In the genomic region with DNA sequence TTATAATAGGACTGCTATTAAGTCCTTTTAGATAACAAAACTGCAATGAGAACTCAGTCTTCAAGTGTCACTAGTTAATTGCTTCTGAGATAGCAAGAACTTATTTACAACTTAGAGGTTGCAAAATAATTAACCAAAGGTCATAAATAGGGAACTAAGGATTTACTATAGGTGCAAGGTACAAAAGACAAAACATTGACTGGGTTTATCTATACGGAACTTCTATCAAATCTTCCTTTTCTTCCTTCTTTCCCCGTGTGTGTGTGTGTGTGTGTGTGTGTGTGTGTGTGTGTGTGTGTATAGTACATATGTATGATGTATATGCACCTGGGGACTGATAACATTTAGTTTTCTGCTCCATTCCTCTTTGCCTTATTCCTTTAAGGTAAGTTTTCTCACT, we compare ENCODE assay signal across 21 mouse cellular contexts.
DNase-seq lines count a peak whose midpoint lies in the region; ATAC-seq and TF ChIP-seq lines count a peak whose summit lies in the region.
"Had no signal": no experiment of that assay in that cellular context is flagged by ENCODE, and none has a peak within 500 bp of the region (broad histone marks: within the 10 kb centered on the region; RNA-seq: fewer than 3 reads in every experiment).

No protein-coding gene starts in this region.

- H3K9me3 ChIP-seq in intestine, embryonic 15.5 days, result no peaks in the 10 kb centered on the region
- H3K9me3 ChIP-seq in intestine, embryonic 16.5 days (ENCODE audit: control insufficient read depth, low read length), result no peaks in the 10 kb centered on the region
- H3K9me3 ChIP-seq in intestine, postnatal 0 days (ENCODE audit: control insufficient read depth), result no peaks in the 10 kb centered on the region
- no peaks in the 10 kb centered on the region for H3K9me3 ChIP-seq in forebrain, embryonic 16.5 days (ENCODE audit: control insufficient read depth, low read length)
- H3K9me3 ChIP-seq: G1E had no signal

- no peaks in the 10 kb centered on the region for H3K27me3 ChIP-seq in intestine, embryonic 15.5 days (replicated peaks)
- no peaks in the 10 kb centered on the region for H3K27me3 ChIP-seq in intestine, embryonic 16.5 days (replicated peaks; ENCODE audit: control insufficient read depth, insufficient read depth, low read length)
- H3K27me3 ChIP-seq in intestine, postnatal 0 days (replicated peaks; ENCODE audit: control insufficient read depth, insufficient read depth, low read length), result no peaks in the 10 kb centered on the region
- no peaks in the 10 kb centered on the region for H3K27me3 ChIP-seq in forebrain, embryonic 16.5 days (replicated peaks; ENCODE audit: control insufficient read depth, insufficient read depth, low read length)
- H3K27me3 ChIP-seq: CH12.LX, Patski had no signal

- no peak overlapping the region for H3K27ac ChIP-seq in intestine, embryonic 15.5 days
- no peak overlapping the region for H3K27ac ChIP-seq in intestine, embryonic 16.5 days (ENCODE audit: low read length)
- H3K27ac ChIP-seq in intestine, postnatal 0 days (ENCODE audit: low read depth, low read length), result no peak overlapping the region
- H3K27ac ChIP-seq in forebrain, embryonic 16.5 days (ENCODE audit: low read length), result no peak overlapping the region

- no peak for DNase-seq in kidney, adult 18-20 months
- no peak for DNase-seq in kidney, postnatal 14 days
- DNase-seq: adrenal gland, adult 2 months; adrenal gland, adult 8-10 months; adrenal gland, postnatal 10 days; adrenal gland, postnatal 14 days; adrenal gland, postnatal 25 days; adrenal gland, postnatal 36 days; B cell, adult 2 months; cerebellum, adult 11 months; cerebellum, adult 11-12 months; cerebellum, adult 18-20 months had no signal

- H3K4me2 ChIP-seq in intestine, embryonic 15.5 days (replicated peaks), result no peak overlapping the region
- no peak overlapping the region for H3K4me2 ChIP-seq in intestine, embryonic 16.5 days (ENCODE audit: low read depth, low read length)
- H3K4me2 ChIP-seq in intestine, postnatal 0 days (replicated peaks; ENCODE audit: low read depth), result no peak overlapping the region
- H3K4me2 ChIP-seq in forebrain, embryonic 16.5 days (ENCODE audit: low read length), result no peak overlapping the region

- H3K36me3 ChIP-seq in intestine, embryonic 15.5 days, result no peaks in the 10 kb centered on the region
- no peaks in the 10 kb centered on the region for H3K36me3 ChIP-seq in intestine, embryonic 16.5 days (ENCODE audit: control insufficient read depth, insufficient read depth, low read length)
- H3K36me3 ChIP-seq in intestine, postnatal 0 days (ENCODE audit: control insufficient read depth, insufficient read depth), result no peaks in the 10 kb centered on the region
- H3K36me3 ChIP-seq in forebrain, embryonic 16.5 days (ENCODE audit: control insufficient read depth, insufficient read depth), result no peaks in the 10 kb centered on the region
- H3K36me3 ChIP-seq: G1E had no signal

- no peak overlapping the region for H3K9ac ChIP-seq in intestine, embryonic 15.5 days
- H3K9ac ChIP-seq in intestine, embryonic 16.5 days (ENCODE audit: low read depth, low read length), result no peak overlapping the region
- no peak overlapping the region for H3K9ac ChIP-seq in intestine, postnatal 0 days (ENCODE audit: low read depth, low read length)
- H3K9ac ChIP-seq in forebrain, embryonic 16.5 days (replicated peaks; ENCODE audit: low read depth, low read length), result no peak overlapping the region

- H3K4me1 ChIP-seq in intestine, embryonic 15.5 days (replicated peaks), result no peaks in the 10 kb centered on the region
- no peaks in the 10 kb centered on the region; the same call in 1 of the 2 replicates for H3K4me1 ChIP-seq in intestine, embryonic 16.5 days (ENCODE audit: control insufficient read depth, insufficient read depth, low read length)
- no peaks in the 10 kb centered on the region for H3K4me1 ChIP-seq in intestine, postnatal 0 days (replicated peaks; ENCODE audit: control insufficient read depth, insufficient read depth, low read length)
- no peaks in the 10 kb centered on the region for H3K4me1 ChIP-seq in forebrain, embryonic 16.5 days (replicated peaks; ENCODE audit: control insufficient read depth, insufficient read depth, low read length)

- WGBS in intestine, embryonic 15.5 days, result 40% methylated on average over 2 of the region's 2 CpGs
- 33% methylated on average over 2 of the region's 2 CpGs for WGBS in intestine, embryonic 16.5 days
- 25% methylated on average over 2 of the region's 2 CpGs for WGBS in intestine, postnatal 0 days
- WGBS in forebrain, embryonic 16.5 days, result 84% methylated on average over 2 of the region's 2 CpGs

- no peak overlapping the region for H3K4me3 ChIP-seq in intestine, embryonic 15.5 days (replicated peaks)
- no peak overlapping the region for H3K4me3 ChIP-seq in intestine, embryonic 16.5 days (ENCODE audit: low read length)
- no peak overlapping the region for H3K4me3 ChIP-seq in intestine, postnatal 0 days (ENCODE audit: low read depth, low read length)
- H3K4me3 ChIP-seq in forebrain, embryonic 16.5 days (replicated peaks; ENCODE audit: low read length), result no peak overlapping the region

- TF ChIP-seq CTCF in intestine, postnatal 0 days (IDR thresholded peaks at IDR 0.05; ENCODE audit: low read depth), result no peak

- ATAC-seq in intestine, embryonic 15.5 days, result peak; percentile 91
- peak; percentile 97 for ATAC-seq in intestine, embryonic 16.5 days
- peak; percentile 92 for ATAC-seq in intestine, postnatal 0 days
- no peak for ATAC-seq in forebrain, embryonic 16.5 days
- ATAC-seq: activated CD4-positive, CD25-positive, alpha-beta regulatory T cell, adult 4 months; CD4-positive, CD25-positive, alpha-beta regulatory T cell, adult 4 months; Patski had no signal
